Mouse (Mus musculus) stomach, embryonic 15.5 days (tissue): Measurements from ENCODE around the gene Pgm2l1. TPM values are rescaled to one million over a fixed set of nuclear protein-coding genes. Genes with fewer than 3 reads are reported as not detected.

Source experiments
- ATAC-seq: fragments of 200-750 bp; cut with Nextera tagmentation; 2 replicates; pipeline ENCODE4 v1.8.0; 2017; ENCODE audit warnings: low read depth, moderate number of reproducible peaks, moderate TSS enrichment; ENCODE audit not compliant: insufficient read depth, low FRiP score
- H3K27ac ChIP-seq: fragments of 300-500 bp; sonication (generic); 2 replicates; pipeline ENCODE4 v1.5.1; 2015; ENCODE audit warnings: mild to moderate bottlenecking, inconsistent platforms
- H3K27me3 ChIP-seq: fragments of 300-500 bp; sonication (generic); replicated peaks from 2 replicates; pipeline ENCODE4 v1.6.1; 2015; ENCODE audit warnings: inconsistent platforms
- H3K36me3 ChIP-seq: fragments of 300-500 bp; sonication (generic); 2 replicates; pipeline ENCODE4 v1.6.1; 2015; ENCODE audit warnings: inconsistent platforms
- H3K4me1 ChIP-seq: fragments of 300-500 bp; sonication (generic); 2 replicates; pipeline ENCODE4 v1.6.1; 2015; ENCODE audit warnings: inconsistent platforms
- H3K4me2 ChIP-seq: fragments of 300-500 bp; sonication (generic); 2 replicates; pipeline ENCODE4 v1.6.1; 2015; ENCODE audit warnings: mild to moderate bottlenecking, inconsistent platforms
- H3K4me3 ChIP-seq: fragments of 300-500 bp; sonication (generic); replicated peaks from 2 replicates; pipeline ENCODE4 v1.5.1; 2015; ENCODE audit warnings: inconsistent platforms
- H3K9ac ChIP-seq: fragments of 300-500 bp; sonication (generic); 2 replicates; pipeline ENCODE4 v1.6.1; 2015; ENCODE audit warnings: inconsistent platforms
- H3K9me3 ChIP-seq: fragments of 300-500 bp; sonication (generic); 2 replicates; pipeline ENCODE4 v1.6.1; 2016; ENCODE audit warnings: inconsistent platforms
- WGBS: fragments of 180-500 bp; shearing (Covaris S2); methylation state at CpG from one replicate; pipeline ENCODE4 v1.1.7; 2015; 5-methylcytosine and 5-hydroxymethylcytosine counted together
- polyA plus RNA-seq: library from polyadenylated mRNA; unstranded; fragments of >200 nt; fragmentation: Nextera tagmentation; extraction: Ambion mirVana; gene quantifications from 2 replicates; pipeline ENCODE4 v1.2.1, GENCODE M21; 2015

Gene Pgm2l1
- polyA plus RNA-seq, 1 experiment from 2014 or later, result 2.8 TPM

DNA sequence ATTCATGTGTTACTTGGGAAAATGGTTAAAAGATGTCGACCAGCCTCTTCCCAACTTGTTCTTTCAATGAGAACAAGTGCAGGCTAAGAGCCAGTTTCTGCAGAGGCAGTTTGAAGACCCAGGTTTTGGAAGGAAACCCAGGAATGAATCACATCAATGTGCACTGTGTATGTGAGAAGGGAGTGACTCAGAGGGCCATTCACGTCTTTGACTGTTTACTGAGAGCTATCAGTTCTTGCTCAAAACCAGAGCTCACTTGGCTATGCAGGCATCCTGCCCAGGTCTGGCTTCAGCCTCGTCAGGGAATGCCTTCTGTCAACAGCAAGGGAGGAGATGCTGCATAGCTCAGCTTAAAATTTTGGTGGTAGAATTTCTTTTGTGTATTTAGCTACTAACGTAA, 75.1 kb downstream of the Pgm2l1 start:
- peak; percentile 80 for ATAC-seq
- 40% methylated on average over 4 of the region's 4 CpGs for WGBS
- Histone ChIP-seq H3K27me3 (no peaks in the 10 kb centered on the region), H3K36me3 (no peaks in the 10 kb centered on the region), H3K4me1 (no peaks in the 10 kb centered on the region), H3K4me3 (no peak overlapping the region), H3K9ac (no peak overlapping the region), H3K4me2 (no peak overlapping the region), H3K27ac (peak overlapping the region; percentile 65; the same call in 1 of the 2 replicates), H3K9me3 (no peaks in the 10 kb centered on the region)

DNA sequence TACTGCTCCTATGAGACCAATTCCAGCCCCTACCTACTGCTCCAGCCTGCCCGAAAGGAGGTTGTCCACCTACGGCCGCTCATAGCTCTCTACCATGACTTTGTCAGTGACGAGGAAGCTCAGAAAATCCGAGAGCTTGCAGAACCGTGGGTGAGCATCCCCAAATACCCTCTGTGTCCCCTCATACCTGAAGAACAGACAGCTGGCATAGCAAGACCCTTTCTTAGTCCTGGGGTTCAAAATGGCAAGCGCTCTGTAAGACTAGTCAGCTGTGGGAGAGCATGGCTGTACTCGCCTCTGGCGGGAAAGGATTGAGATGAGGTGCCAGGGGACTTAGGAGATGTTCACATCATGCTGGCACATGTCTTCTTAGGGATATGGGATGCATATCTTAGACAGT, 78.7 kb downstream of the Pgm2l1 start:
- Histone ChIP-seq H3K4me1 (0 out of 2 replicates have a peak, but pooled peaks cover 5% of the 10 kb centered on the region), H3K9ac (no peak overlapping the region), H3K4me3 (no peak overlapping the region), H3K9me3 (no peaks in the 10 kb centered on the region), H3K4me2 (no peak overlapping the region), H3K27ac (no peak overlapping the region), H3K36me3 (no peaks in the 10 kb centered on the region), H3K27me3 (no peaks in the 10 kb centered on the region)
- WGBS, result 90% methylated on average over 9 of the region's 9 CpGs
- ATAC-seq, result no peak

DNA sequence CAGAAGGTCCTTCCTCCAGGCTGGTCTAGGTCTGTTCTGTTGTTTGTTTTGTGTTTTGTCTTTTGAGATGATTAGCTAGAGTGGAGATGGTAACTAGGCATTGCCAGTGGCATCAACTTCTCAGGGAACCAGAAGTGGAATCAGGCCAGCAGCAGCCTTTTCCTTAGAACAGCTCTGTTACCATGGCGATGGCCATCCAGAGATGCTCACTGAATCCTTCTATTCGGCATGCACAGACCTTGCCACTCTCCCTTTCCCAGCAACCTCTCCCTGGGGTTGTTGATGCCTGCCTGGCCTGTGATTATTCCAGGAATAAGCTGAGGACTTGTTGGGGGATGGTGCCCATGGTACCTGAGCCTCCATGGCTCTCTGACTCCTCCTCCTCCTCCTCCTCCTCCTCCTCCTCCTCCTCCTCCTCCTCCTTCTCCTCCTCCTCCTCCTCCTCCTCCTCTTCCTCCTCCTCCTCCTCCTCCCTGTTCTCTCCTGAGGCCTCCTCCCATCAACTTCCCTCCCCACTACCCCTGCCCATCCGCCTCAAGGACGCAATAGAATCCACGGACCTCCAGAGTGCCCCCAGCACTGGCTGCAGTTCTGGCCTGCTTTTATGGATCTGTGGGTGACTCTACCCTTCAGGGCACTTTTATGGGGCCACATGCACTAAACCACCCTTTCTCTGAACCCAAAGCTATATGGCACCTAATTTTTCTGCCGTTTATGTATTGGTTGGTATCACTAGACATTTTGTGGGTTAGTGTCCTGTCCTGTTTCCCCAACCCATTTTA, 80.9 kb downstream of the Pgm2l1 start:
- Histone ChIP-seq H3K4me3 (no peak overlapping the region), H3K4me1 (0 out of 2 replicates have a peak, but pooled peaks cover 5% of the 10 kb centered on the region), H3K27me3 (no peaks in the 10 kb centered on the region), H3K36me3 (no peaks in the 10 kb centered on the region), H3K4me2 (no peak overlapping the region), H3K27ac (no peak overlapping the region), H3K9me3 (no peaks in the 10 kb centered on the region), H3K9ac (no peak overlapping the region)
- 78% methylated on average over 5 of the region's 6 CpGs for WGBS
- ATAC-seq, result no peak

DNA sequence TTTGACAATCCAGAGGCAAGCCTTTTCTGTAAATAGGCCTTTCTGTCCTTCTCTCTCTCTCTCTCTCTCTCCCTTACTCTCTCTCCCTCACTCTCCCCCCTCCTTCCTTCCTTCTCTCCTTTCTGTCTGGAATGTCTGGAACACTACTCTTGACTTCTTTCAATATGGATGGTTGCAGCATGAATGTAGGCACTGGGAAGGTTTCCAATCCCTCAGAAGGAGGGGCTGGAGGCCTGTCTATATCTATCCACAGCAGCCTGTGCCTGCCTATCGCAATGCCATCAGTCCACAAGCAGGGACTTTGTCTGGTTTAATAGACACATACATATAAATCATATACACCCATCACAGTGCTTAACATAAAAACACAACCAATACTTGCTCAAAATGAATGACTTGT, 82.0 kb downstream of the Pgm2l1 start:
- H3K4me3 ChIP-seq, result no peak overlapping the region
- no peaks in the 10 kb centered on the region for H3K27me3 ChIP-seq
- whole genome bisulfite sequencing, result 48% methylated on average over 1 of the region's 1 CpGs
- no peak overlapping the region for H3K9ac ChIP-seq
- H3K4me2 ChIP-seq, result no peak overlapping the region
- no peak overlapping the region for H3K27ac ChIP-seq
- no peaks in the 10 kb centered on the region for H3K9me3 ChIP-seq
- no peak; the same call in 1 of the 2 replicates for ATAC-seq
- H3K36me3 ChIP-seq, result no peaks in the 10 kb centered on the region
- 0 out of 2 replicates have a peak, but pooled peaks cover 5% of the 10 kb centered on the region for H3K4me1 ChIP-seq

DNA sequence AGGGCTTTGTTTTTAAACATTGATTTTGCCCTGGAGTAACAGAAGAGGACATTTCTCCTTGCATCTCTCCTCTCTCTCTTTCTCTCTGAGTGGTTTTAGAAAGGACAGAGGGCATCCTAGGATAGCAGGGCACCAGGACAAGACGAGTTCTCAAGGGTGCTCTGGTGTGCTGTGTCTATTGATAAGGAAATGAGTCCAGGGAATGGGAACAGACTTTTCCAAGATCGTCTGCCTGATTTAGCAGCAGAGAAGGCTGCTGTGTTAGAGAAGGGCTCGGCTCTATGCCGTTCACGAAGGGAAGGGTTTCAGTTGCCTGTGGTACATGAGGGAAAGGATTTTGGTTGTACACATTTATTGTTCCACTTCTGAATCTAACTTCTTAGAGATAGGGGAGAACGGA, 82.5 kb downstream of the Pgm2l1 start:
- Histone ChIP-seq H3K4me2 (no peak overlapping the region), H3K9me3 (no peaks in the 10 kb centered on the region), H3K4me1 (0 out of 2 replicates have a peak, but pooled peaks cover 5% of the 10 kb centered on the region), H3K36me3 (no peaks in the 10 kb centered on the region), H3K4me3 (no peak overlapping the region), H3K9ac (no peak overlapping the region), H3K27me3 (no peaks in the 10 kb centered on the region), H3K27ac (no peak overlapping the region)
- no peak for ATAC-seq
- 58% methylated on average over 6 of the region's 6 CpGs for WGBS

DNA sequence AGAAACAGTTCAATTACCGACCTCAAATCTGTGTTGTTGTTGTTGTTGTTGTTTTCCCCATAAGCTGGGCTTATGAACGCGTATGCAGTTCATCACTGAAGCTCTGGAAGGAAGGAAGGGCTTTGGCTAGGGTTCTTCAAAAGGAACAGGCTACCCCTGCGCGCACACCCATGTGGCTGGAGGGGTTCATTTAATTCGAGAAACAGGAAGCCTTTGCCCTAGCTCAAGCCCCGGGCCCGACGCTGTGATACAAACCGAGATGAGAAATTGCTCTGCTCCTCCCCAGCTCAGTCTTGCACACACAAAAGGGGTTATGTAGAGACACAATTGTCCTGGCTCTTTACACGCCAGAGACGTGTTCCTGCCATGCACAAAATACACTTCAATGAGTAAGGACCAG, 83.1 kb downstream of the Pgm2l1 start:
- Histone ChIP-seq H3K9ac (no peak overlapping the region), H3K9me3 (no peaks in the 10 kb centered on the region), H3K27me3 (no peaks in the 10 kb centered on the region), H3K36me3 (no peaks in the 10 kb centered on the region), H3K4me1 (0 out of 2 replicates have a peak, but pooled peaks cover 5% of the 10 kb centered on the region), H3K27ac (no peak overlapping the region), H3K4me3 (no peak overlapping the region), H3K4me2 (no peak overlapping the region)
- WGBS, result 72% methylated on average over 12 of the region's 12 CpGs
- no peak for ATAC-seq

DNA sequence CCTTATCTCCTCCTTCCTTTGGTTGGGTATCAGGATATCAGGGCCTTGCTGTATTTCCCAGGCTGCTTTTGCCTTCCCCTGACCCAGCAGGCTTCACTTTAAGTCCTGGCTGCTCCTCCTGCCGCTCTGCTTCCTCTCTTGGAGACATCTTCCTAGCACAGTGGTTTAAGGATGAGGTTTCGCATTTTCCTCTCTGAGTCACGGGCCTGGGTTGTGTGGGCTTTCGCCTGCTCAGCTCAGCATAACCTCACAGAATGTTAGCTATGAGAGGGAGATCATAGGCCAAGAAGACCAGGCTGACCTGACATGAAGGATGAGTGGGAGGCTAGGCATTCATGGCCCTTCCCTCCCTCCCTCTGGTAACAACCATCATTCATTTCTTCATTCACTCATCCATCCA, 85.5 kb downstream of the Pgm2l1 start:
- no peak overlapping the region for H3K27ac ChIP-seq
- 0 out of 2 replicates have a peak, but pooled peaks cover 5% of the 10 kb centered on the region for H3K4me1 ChIP-seq
- 84% methylated on average over 4 of the region's 4 CpGs for WGBS
- no peak overlapping the region for H3K9ac ChIP-seq
- H3K9me3 ChIP-seq, result no peaks in the 10 kb centered on the region
- no peaks in the 10 kb centered on the region for H3K36me3 ChIP-seq
- no peak for ATAC-seq
- H3K4me3 ChIP-seq, result no peak overlapping the region
- H3K4me2 ChIP-seq, result no peak overlapping the region
- no peaks in the 10 kb centered on the region for H3K27me3 ChIP-seq

DNA sequence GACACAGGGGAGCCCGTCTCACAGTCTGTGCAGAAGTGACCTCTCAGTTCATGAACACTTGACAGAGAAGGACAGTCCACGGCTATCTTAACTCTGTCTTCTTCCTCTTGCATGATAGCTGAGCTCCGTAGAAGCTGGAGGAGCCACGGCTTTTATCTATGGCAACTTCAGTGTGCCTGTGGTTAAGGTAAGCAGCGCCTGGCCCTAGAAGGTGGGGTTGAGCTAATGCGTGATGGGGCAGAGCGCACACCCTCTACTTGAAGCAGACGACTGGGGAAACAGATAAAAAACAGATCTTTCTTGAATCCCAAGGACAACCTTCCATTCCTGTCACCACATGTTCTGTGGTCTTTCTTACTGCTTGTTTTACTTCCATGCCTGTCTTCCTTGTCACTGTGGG, 89.7 kb downstream of the Pgm2l1 start:
- 84% methylated on average over 8 of the region's 8 CpGs for WGBS
- Histone ChIP-seq H3K27ac (no peak overlapping the region), H3K9ac (no peak overlapping the region), H3K4me3 (no peak overlapping the region), H3K4me1 (no peaks in the 10 kb centered on the region), H3K4me2 (no peak overlapping the region), H3K27me3 (no peaks in the 10 kb centered on the region), H3K9me3 (no peaks in the 10 kb centered on the region), H3K36me3 (no peaks in the 10 kb centered on the region)
- no peak for ATAC-seq

DNA sequence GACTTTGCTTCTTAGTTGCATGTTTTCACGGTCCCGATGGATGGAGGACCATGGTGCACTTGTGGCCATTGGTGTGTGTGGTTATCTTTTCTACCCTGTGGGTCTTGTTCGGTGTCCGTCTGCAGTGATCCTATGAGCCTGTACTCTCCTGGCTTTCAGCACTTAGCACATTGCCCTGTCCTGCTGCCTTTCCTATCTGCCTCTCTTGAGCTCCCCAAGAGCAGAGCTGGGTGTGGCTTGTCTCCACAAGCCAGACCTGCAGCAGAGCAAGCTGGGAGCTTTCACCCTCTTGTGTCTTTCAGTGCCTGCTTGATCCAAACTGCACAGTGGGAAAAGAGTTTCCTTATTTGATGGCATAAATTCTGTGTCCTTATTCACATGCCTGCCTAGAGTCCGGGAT, 90.3 kb downstream of the Pgm2l1 start:
- WGBS, result 98% methylated on average over 5 of the region's 5 CpGs
- no peak overlapping the region for H3K9ac ChIP-seq

DNA sequence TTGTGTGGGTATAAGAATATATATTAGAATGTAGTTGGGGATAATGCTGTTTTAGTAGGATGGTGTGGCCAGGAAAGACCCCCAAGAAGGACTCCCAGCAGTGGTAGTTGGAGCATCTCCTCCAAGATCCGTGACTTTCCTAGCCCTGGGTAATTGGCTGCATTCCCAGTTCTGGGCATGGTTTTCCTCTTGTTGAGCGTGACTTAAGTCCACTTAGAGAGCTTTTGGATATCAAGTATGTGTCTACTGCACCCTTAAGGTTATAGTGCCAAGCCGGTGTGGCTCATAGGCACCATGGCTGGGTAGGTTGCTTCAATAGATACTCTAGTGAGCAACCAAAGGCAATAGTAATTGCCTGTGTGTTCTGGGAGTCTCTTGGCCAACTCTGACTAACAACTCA, 96.5 kb downstream of the Pgm2l1 start:
- no peak for ATAC-seq
- WGBS, result 85% methylated on average over 3 of the region's 3 CpGs

More for the DNA sequence above, 90.3 kb downstream of the Pgm2l1 start:
- Histone ChIP-seq H3K9me3 (no peaks in the 10 kb centered on the region), H3K27ac (no peak overlapping the region), H3K36me3 (no peaks in the 10 kb centered on the region), H3K4me3 (no peak overlapping the region), H3K27me3 (no peaks in the 10 kb centered on the region), H3K4me2 (no peak overlapping the region), H3K4me1 (no peaks in the 10 kb centered on the region)
- no peak for ATAC-seq

DNA sequence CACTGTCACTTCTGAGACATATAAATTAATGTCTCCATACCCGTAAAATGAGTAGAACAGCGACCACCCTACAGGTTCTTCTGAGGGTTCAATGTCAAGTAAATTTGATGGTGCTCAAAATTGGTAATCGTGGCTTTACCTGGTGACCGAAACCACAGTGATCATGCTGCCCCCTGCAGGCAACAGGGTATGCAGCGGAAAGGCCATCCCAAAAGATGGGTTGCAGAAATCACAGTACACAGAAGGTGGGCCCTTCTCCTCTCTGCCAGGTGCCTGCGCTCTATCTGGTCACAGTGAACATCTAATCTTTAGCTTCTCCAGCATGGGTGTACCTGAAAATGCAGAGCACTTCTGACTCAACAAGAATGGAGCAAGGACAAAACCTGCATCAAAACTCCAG, 98.3 kb downstream of the Pgm2l1 start:
- no peaks in the 10 kb centered on the region for H3K4me1 ChIP-seq
- no peak for ATAC-seq
- H3K27me3 ChIP-seq, result no peaks in the 10 kb centered on the region
- no peak overlapping the region for H3K4me3 ChIP-seq
- H3K36me3 ChIP-seq, result 0 out of 2 replicates have a peak, but pooled peaks cover 9% of the 10 kb centered on the region
- WGBS, result 73% methylated on average over 6 of the region's 6 CpGs
- H3K27ac ChIP-seq, result no peak overlapping the region
- H3K4me2 ChIP-seq, result no peak overlapping the region
- no peaks in the 10 kb centered on the region for H3K9me3 ChIP-seq
- H3K9ac ChIP-seq, result no peak overlapping the region

More for the DNA sequence above, 96.5 kb downstream of the Pgm2l1 start:
- no peak overlapping the region for H3K4me3 ChIP-seq
- H3K27ac ChIP-seq, result no peak overlapping the region
- H3K9me3 ChIP-seq, result no peaks in the 10 kb centered on the region
- H3K4me1 ChIP-seq, result no peaks in the 10 kb centered on the region
- H3K9ac ChIP-seq, result no peak overlapping the region
- H3K27me3 ChIP-seq, result no peaks in the 10 kb centered on the region
- no peak overlapping the region for H3K4me2 ChIP-seq
- 0 out of 2 replicates have a peak, but pooled peaks cover 4% of the 10 kb centered on the region for H3K36me3 ChIP-seq

DNA sequence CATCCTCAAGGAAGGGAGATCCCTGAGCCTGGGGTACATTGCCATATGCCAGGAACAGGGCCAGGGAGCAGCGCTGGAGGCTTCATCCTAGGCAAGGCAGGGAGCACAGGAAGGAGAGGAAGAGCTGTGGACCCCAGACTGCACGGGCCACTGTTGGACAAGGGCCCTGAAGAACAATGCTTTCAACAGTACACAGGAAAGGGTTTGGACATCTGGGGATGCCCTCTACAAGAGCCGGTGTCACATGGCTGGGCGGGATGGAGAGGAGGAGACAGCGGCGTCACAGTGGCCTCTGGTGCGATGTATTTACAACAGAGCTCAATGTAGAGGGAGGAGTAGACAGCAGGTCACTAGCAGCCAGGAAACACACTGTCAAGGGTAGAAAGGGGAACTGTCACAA, 100.3 kb downstream of the Pgm2l1 start:
- no peak overlapping the region for H3K27ac ChIP-seq
- 79% methylated on average over 7 of the region's 7 CpGs for WGBS
- no peak overlapping the region for H3K9ac ChIP-seq
- H3K4me2 ChIP-seq, result no peak overlapping the region
- H3K4me3 ChIP-seq, result no peak overlapping the region
- ATAC-seq, result no peak; the same call in 1 of the 2 replicates
- no peaks in the 10 kb centered on the region for H3K4me1 ChIP-seq
- H3K9me3 ChIP-seq, result no peaks in the 10 kb centered on the region
- H3K36me3 ChIP-seq, result peaks cover 18% of the 10 kb centered on the region; the same call in 1 of the 2 replicates
- H3K27me3 ChIP-seq, result no peaks in the 10 kb centered on the region
